Mouse (Mus musculus) heart, adult 2 months (tissue): ENCODE measurements around the gene H6pd.

ENCODE experiments used
- CTCF ChIP-seq: fragments of 200-600 bp; IDR thresholded peaks from 2 replicates; pipeline ENCODE4 v1.8.1; 2022; ENCODE audit warnings: antibody characterized with exemption, mild to moderate bottlenecking, moderate library complexity
- POLR2A ChIP-seq: fragments of 200-500 bp; IDR thresholded peaks from 2 replicates; pipeline ENCODE4 v1.6.1; 2011; ENCODE audit warnings: mild to moderate bottlenecking, low read depth, low read length, control low read depth; ENCODE audit not compliant: insufficient read depth

DNA sequence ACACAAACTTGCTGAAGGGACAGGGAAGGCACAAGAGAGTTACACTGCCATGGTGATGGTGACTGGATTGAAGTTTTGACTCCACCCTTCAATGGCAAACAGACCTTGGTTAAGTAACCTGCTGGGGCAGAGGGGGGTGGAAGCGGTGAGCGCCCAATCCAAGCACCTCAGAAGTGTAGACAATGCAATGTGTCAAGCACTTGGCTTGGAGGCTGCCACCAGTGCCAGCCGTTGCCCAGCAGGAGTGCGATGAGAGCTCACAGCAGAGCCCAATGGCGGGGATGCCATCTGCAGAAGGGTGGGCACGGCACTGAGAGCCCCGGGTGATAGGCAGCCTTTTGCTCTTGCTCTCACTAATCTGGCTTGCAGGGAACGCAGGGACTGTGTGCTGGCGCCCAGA, 56.6 kb downstream of the H6pd start:
- TF ChIP-seq CTCF = no peak
- TF ChIP-seq POLR2A = peak; percentile 19; the same call in 1 of the 2 replicates
